Mouse (Mus musculus) forebrain, postnatal 0 days (tissue): ENCODE measurements around the gene Emc9. TPM values are rescaled to one million over a fixed set of nuclear protein-coding genes. Genes with fewer than 3 reads are reported as not detected.
A peak's percentile ranks its signal among the peaks of the same experiment; 100 is the strongest.

Experiments used
- ATAC-seq: fragments of 200-750 bp; cut with Nextera tagmentation; 2 replicates; pipeline ENCODE4 v1.8.0; 2017; ENCODE audit warnings: mild to moderate bottlenecking, moderate library complexity
- DNase-seq: peaks from one replicate; pipeline ENCODE4 v3.0.0-alpha.2; 2015
- H3K27ac ChIP-seq: fragments of 300-500 bp; sonication (generic); 2 replicates; pipeline ENCODE4 v1.5.1; 2014; ENCODE audit warnings: low read depth, mild to moderate bottlenecking, antibody characterized with exemption, low read length, moderate library complexity, mixed read lengths
- H3K27me3 ChIP-seq: fragments of 300-500 bp; sonication (generic); 2 replicates; pipeline ENCODE4 v1.6.1; 2014; ENCODE audit warnings: mild to moderate bottlenecking, low read length, mixed read lengths; ENCODE audit not compliant: insufficient read depth
- H3K36me3 ChIP-seq: fragments of 300-500 bp; sonication (generic); 2 replicates; pipeline ENCODE4 v1.6.1; 2014; ENCODE audit warnings: mild to moderate bottlenecking, moderate library complexity; ENCODE audit not compliant: insufficient read depth
- H3K4me1 ChIP-seq: fragments of 300-500 bp; sonication (generic); 2 replicates; pipeline ENCODE4 v1.6.1; 2014; ENCODE audit warnings: antibody characterized with exemption; ENCODE audit not compliant: insufficient read depth
- H3K4me2 ChIP-seq: fragments of 300-500 bp; sonication (generic); 2 replicates; pipeline ENCODE4 v1.6.1; 2014; ENCODE audit warnings: low read depth, mild to moderate bottlenecking, moderate library complexity
- H3K4me3 ChIP-seq: fragments of 300-500 bp; sonication (generic); 2 replicates; pipeline ENCODE4 v1.5.1; 2014; ENCODE audit warnings: low read depth, low read length, mixed read lengths
- H3K9ac ChIP-seq: fragments of 300-500 bp; sonication (generic); 2 replicates; pipeline ENCODE4 v1.6.1; 2014; ENCODE audit warnings: mild to moderate bottlenecking
- H3K9me3 ChIP-seq: fragments of 300-500 bp; sonication (generic); 2 replicates; pipeline ENCODE4 v1.6.1; 2016; ENCODE audit warnings: low read length
- CTCF ChIP-seq: sonication (generic); IDR thresholded peaks from 2 replicates; pipeline ENCODE4 v1.5.1; 2016; ENCODE audit warnings: antibody characterized with exemption, control low read depth, low read depth
- WGBS: fragments of 180-500 bp; shearing (Covaris S2); extraction: QIAGEN DNeasy Blood & Tissue Kit; methylation state at CpG from one replicate; pipeline ENCODE4 v1.1.7; 2014; 5-methylcytosine and 5-hydroxymethylcytosine counted together
- polyA plus RNA-seq: library from polyadenylated mRNA; unstranded; fragments of >200 nt; fragmentation: Nextera tagmentation; extraction: Ambion mirVana; gene quantifications from 2 replicates; pipeline ENCODE4 v1.2.1, GENCODE M21; 2015
- total RNA-seq: library from RNA; depleted of rRNA; stranded (reverse); fragments of >200 nt; gene quantifications from 2 replicates; pipeline ENCODE4 v1.2.3, GENCODE M21; 2014

The Emc9 gene
- total and polyA plus RNA-seq, 2 experiments from 2014 or later, result 31.5 to 53.2 TPM

DNA sequence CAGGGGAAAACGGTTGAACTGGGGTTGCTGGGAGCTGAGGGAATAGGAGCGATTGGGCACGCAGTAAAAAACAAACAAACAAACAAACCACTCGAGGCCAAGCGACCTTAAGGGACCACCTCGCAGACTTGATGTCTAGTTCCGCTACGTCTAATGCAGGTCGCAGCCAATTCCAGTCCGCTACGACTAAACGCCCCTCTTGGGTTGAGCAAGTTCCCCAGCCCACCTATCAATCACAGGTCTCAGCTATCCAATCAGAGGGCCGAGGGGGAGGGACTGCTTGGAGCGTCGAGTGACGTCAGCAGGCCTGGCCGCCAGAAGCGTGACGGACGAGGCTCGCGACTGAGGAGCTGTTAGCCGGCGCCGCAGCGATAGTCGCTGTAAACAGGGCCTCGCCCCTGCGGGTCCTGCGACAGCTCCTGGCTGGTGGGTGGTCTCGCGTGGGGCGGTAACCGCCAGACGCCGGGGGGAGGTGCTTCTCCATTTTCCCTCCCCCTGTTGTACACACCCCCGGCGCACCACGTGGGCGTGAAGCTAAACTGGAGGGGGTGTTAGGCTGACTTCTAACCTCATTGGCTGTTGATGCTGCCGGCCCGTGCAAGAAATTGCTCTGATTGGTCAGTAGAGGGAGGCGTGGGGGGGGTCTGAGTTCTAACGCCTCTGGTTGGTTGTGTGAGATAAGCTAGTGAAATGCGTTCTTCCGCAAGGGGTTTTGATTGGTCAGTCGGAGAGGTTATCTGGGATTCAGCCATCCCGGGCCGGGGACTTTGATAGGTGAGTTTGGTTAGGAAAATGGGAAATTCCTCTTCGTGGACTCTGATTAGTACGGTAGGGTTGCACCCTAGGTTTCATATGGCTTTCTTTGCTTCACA is 24.7 kb downstream of the Emc9 start, which contains the start of gene A730061H03Rik:
TSS of gene A730061H03Rik (minus strand) at position 205 of the 872 bp plus-strand sequence.
- peak within 1 kb of the TSS; percentile 74 for H3K4me2 ChIP-seq
- ATAC-seq (peak; percentile 95), DNase-seq (peak; percentile 99)
- H3K4me3 ChIP-seq, result peak within 1 kb of the TSS; percentile 58
- peak within 1 kb of the TSS; percentile 95 for H3K27ac ChIP-seq
- 3% methylated on average over 51 of the region's 51 CpGs for WGBS
- 0 out of 2 replicates have a peak, but pooled peaks have one; percentile 38 for TF ChIP-seq CTCF
- peak within 1 kb of the TSS; percentile 68 for H3K9ac ChIP-seq
- H3K9me3 ChIP-seq, result no peaks in the 10 kb centered on the region
- H3K36me3 ChIP-seq, result peaks cover 21% of the 10 kb centered on the region
- peaks cover 9% of the 10 kb centered on the region for H3K4me1 ChIP-seq
- H3K27me3 ChIP-seq, result no peaks in the 10 kb centered on the region

DNA sequence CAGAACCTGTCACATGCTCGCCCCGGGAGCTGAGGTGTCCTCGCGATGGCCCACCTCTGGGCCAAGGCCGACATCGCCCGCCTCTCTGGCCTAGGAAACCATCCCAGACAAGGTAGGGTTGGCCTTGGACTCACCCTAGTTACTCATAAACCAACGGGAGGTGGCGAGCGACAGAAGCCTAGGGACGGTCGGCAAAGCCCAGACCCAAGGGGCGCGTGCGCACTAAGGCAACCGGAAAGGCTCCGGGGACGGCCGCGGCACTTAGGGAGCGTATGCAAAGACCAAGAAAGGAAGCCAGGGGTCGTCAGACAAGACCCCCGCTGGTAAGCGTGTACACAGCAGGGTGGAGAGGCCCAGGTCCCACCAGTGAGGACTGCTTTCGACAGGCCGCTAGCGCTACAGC is 25.3 kb downstream of the Emc9 start, which contains the start of gene Dcaf11:
TSS of gene Dcaf11 (plus strand) at position 208 of the 403 bp plus-strand sequence.
- WGBS, result under 1% methylated on average over 27 of the region's 27 CpGs
- Histone ChIP-seq H3K36me3 (peaks cover 15% of the 10 kb centered on the region), H3K9me3 (no peaks in the 10 kb centered on the region), H3K9ac (peak within 1 kb of the TSS; percentile 68), H3K4me1 (peaks cover 9% of the 10 kb centered on the region), H3K4me3 (peak within 1 kb of the TSS; percentile 58), H3K4me2 (peak within 1 kb of the TSS; percentile 74), H3K27ac (peak within 1 kb of the TSS; percentile 95), H3K27me3 (no peaks in the 10 kb centered on the region)
- DNase-seq (peak; percentile 95), ATAC-seq (peak; percentile 74)
- peak; percentile 64 for TF ChIP-seq CTCF

DNA sequence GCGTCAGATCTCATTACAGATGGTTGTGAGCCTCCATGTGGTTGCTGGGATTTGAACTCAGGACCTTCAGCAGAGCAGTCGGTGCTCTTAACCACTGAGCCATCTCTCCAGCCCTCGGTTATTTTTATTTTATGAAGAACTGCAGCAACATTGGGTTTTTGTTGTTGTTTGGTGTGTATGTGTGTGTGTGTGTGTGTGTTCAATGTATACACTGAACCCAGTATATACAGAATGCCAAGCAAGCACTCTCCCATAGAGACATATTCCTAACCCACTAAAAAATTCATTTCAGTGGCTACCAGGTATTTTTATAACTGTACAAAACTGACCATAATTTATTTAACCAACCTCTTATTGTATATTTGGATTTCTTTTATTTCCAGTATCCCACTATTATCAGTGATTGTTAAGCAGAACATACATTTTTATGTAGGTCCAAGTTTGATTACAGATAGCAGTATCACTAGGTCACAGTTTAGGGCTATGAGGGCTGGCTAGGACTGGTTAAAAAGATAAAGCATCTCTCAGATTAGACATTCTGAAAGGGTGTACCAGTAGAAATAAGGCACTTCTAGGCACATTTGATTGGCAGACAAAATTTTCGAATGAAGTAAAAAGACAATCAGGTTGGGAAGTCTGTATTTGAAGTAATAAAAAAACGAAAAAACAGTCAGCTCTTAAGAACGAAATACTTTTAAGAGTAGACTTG is 26.2 kb downstream of the Emc9 start:
- peak overlapping the region; percentile 58 for H3K4me3 ChIP-seq
- H3K27ac ChIP-seq, result no peak overlapping the region
- TF ChIP-seq CTCF, result no peak; the same call in 1 of the 2 replicates
- H3K9ac ChIP-seq, result no peak overlapping the region
- DNase-seq, result no peak
- H3K36me3 ChIP-seq, result peaks cover 6% of the 10 kb centered on the region
- H3K9me3 ChIP-seq, result no peaks in the 10 kb centered on the region
- peak overlapping the region; percentile 74 for H3K4me2 ChIP-seq
- no peak for ATAC-seq
- no peaks in the 10 kb centered on the region for H3K27me3 ChIP-seq
- WGBS, result 55% methylated on average over 6 of the region's 6 CpGs
- peaks cover 9% of the 10 kb centered on the region for H3K4me1 ChIP-seq

DNA sequence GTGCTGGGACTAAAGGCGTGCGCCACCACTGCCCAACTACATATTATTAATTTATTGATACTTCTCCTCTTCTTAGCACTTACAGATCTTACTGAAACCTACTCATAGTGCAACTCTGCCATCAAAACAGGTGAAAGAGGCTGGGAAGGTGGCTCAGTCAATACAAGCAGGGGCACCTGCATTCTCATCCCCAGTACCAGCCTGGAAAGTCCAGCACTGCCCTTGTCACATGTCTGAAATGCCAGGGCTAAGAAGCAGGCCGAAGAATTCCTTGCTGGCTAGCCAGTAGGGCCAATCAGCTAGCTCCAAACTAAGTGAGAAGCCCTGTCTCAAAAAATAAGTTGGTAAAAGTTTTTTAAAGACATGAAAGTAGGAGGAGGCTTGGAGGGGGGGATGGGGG is 27.5 kb downstream of the Emc9 start:
- no peak overlapping the region for H3K27ac ChIP-seq
- peaks cover 9% of the 10 kb centered on the region for H3K4me1 ChIP-seq
- DNase-seq, result no peak
- no peaks in the 10 kb centered on the region for H3K9me3 ChIP-seq
- no peaks in the 10 kb centered on the region for H3K27me3 ChIP-seq
- no peaks in the 10 kb centered on the region for H3K36me3 ChIP-seq
- H3K4me2 ChIP-seq, result no peak overlapping the region
- WGBS, result 92% methylated on average over 3 of the region's 3 CpGs
- no peak overlapping the region for H3K9ac ChIP-seq
- H3K4me3 ChIP-seq, result no peak overlapping the region
- TF ChIP-seq CTCF, result no peak
- ATAC-seq, result no peak

DNA sequence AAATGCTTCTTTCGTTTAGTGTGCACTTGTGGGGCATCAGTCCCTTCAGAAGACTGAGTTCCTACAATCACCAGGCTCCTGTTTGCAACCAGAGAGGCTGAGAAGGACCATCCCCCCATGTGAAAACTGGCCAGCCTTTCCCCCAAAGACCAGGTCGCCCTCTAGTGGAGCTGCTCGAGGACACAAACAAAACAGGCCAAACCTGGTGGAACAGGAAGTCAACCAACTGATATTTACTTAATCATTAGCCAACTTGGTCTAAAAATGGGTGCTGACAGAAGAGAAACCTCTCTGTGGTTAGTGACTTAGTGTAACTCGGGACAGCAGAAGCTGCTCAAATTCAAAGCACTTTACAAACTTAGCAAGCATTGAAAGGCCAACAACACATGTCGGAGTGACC is 28.1 kb downstream of the Emc9 start:
- Histone ChIP-seq H3K27me3 (no peaks in the 10 kb centered on the region), H3K36me3 (no peaks in the 10 kb centered on the region), H3K27ac (no peak overlapping the region), H3K4me3 (no peak overlapping the region), H3K9ac (no peak overlapping the region), H3K4me1 (peaks cover 9% of the 10 kb centered on the region), H3K9me3 (no peaks in the 10 kb centered on the region), H3K4me2 (no peak overlapping the region)
- peak; percentile 75 for DNase-seq
- 26% methylated on average over 5 of the region's 5 CpGs for WGBS
- peak; percentile 83 for TF ChIP-seq CTCF
- ATAC-seq, result no peak

DNA sequence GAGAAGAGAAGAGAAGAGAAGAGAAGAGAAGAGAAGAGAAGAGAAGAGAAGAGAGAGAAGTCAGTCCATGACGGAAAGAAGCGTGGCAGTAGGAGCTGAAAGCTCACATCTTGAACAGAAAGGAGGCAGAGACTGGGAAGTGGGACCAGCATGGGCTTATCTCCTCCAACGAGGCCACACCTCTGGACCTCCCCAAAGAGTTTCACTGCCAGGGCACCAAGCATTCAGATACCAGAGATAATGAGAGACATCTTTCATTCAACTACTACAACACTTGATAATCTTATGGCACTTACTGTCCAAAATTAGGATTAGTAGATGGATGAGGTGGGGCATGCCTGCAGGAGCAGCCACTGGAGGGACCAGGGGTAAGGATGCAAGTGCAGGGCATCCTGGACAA is 29.3 kb downstream of the Emc9 start:
- H3K4me1 ChIP-seq, result no peaks in the 10 kb centered on the region
- DNase-seq (no peak), ATAC-seq (no peak)
- TF ChIP-seq CTCF, result no peak
- H3K27me3 ChIP-seq, result no peaks in the 10 kb centered on the region
- no peaks in the 10 kb centered on the region for H3K36me3 ChIP-seq
- WGBS, result 79% methylated on average over 3 of the region's 3 CpGs
- no peaks in the 10 kb centered on the region for H3K9me3 ChIP-seq
- H3K27ac ChIP-seq, result no peak overlapping the region
- H3K4me2 ChIP-seq, result no peak overlapping the region
- no peak overlapping the region for H3K9ac ChIP-seq
- no peak overlapping the region for H3K4me3 ChIP-seq

DNA sequence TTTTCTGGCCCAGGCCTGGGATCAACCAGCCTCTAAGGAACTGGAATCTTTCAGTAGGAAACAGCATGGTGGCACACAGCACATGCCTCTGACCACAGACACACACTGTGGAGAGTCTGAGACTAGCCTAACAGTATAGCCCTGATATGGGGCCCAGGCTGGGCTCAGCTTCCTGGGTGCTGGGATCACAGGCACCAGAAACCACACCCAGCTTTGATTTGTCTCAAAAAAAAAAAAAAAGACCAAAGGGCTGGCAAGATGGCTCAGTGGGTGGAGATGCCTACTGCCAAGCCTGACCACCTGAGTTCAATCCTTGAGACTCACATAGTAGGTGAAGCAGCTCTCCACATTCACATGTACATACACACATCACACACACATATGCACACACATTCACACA is 30.5 kb downstream of the Emc9 start:
- Histone ChIP-seq H3K27ac (no peak overlapping the region), H3K4me1 (no peaks in the 10 kb centered on the region), H3K27me3 (no peaks in the 10 kb centered on the region), H3K9me3 (no peaks in the 10 kb centered on the region), H3K4me3 (no peak overlapping the region), H3K9ac (no peak overlapping the region), H3K36me3 (no peaks in the 10 kb centered on the region), H3K4me2 (no peak overlapping the region)
- DNase-seq (no peak), ATAC-seq (no peak)
- TF ChIP-seq CTCF, result no peak
